Mouse (Mus musculus) lung, embryonic 16.5 days (tissue): ENCODE results near the gene Clec18a. TPM values are rescaled to one million over a fixed set of nuclear protein-coding genes. Genes with fewer than 3 reads are reported as not detected.

Experiments used
- ATAC-seq: fragments of 200-750 bp; cut with Nextera tagmentation; 2 replicates; pipeline ENCODE4 v1.8.0; 2017; ENCODE audit warnings: low read depth, mild to moderate bottlenecking, moderate library complexity
- H3K27ac ChIP-seq: fragments of 300-500 bp; sonication (generic); 2 replicates; pipeline ENCODE4 v1.5.1; 2014; ENCODE audit warnings: mild to moderate bottlenecking, control low read depth, low read length
- H3K27me3 ChIP-seq: fragments of 300-500 bp; sonication (generic); 2 replicates; pipeline ENCODE4 v1.6.1; 2014; ENCODE audit warnings: low read depth, low read length, mixed read lengths; ENCODE audit not compliant: control insufficient read depth, insufficient read depth
- H3K36me3 ChIP-seq: fragments of 300-500 bp; sonication (generic); 2 replicates; pipeline ENCODE4 v1.6.1; 2014; ENCODE audit warnings: low read length; ENCODE audit not compliant: control insufficient read depth, insufficient read depth
- H3K4me1 ChIP-seq: fragments of 300-500 bp; sonication (generic); replicated peaks from 2 replicates; pipeline ENCODE4 v1.6.1; 2014; ENCODE audit warnings: low read length, mixed read lengths; ENCODE audit not compliant: control insufficient read depth, insufficient read depth
- H3K4me2 ChIP-seq: fragments of 300-500 bp; sonication (generic); 2 replicates; pipeline ENCODE4 v1.6.1; 2014; ENCODE audit warnings: low read depth, low read length, control low read depth
- H3K4me3 ChIP-seq: fragments of 300-500 bp; sonication (generic); 2 replicates; pipeline ENCODE4 v1.5.1; 2014; ENCODE audit warnings: mild to moderate bottlenecking, low read length, control low read depth
- H3K9ac ChIP-seq: fragments of 300-500 bp; sonication (generic); 2 replicates; pipeline ENCODE4 v1.6.1; 2014; ENCODE audit warnings: low read length, control low read depth
- H3K9me3 ChIP-seq: fragments of 300-500 bp; sonication (generic); 2 replicates; pipeline ENCODE4 v1.6.1; 2016; ENCODE audit warnings: low read length; ENCODE audit not compliant: control insufficient read depth
- WGBS: fragments of 180-500 bp; shearing (Covaris S2); extraction: QIAGEN DNeasy Blood & Tissue Kit; methylation state at CpG from one replicate; pipeline ENCODE4 v1.1.7; 2014; 5-methylcytosine and 5-hydroxymethylcytosine counted together
- polyA plus RNA-seq: library from polyadenylated mRNA; unstranded; fragments of >200 nt; fragmentation: Nextera tagmentation; extraction: Ambion mirVana; gene quantifications from 2 replicates; pipeline ENCODE4 v1.2.1, GENCODE M21; 2015

Clec18a gene
- polyA plus RNA-seq, 1 experiment from 2014 or later: not detected

DNA sequence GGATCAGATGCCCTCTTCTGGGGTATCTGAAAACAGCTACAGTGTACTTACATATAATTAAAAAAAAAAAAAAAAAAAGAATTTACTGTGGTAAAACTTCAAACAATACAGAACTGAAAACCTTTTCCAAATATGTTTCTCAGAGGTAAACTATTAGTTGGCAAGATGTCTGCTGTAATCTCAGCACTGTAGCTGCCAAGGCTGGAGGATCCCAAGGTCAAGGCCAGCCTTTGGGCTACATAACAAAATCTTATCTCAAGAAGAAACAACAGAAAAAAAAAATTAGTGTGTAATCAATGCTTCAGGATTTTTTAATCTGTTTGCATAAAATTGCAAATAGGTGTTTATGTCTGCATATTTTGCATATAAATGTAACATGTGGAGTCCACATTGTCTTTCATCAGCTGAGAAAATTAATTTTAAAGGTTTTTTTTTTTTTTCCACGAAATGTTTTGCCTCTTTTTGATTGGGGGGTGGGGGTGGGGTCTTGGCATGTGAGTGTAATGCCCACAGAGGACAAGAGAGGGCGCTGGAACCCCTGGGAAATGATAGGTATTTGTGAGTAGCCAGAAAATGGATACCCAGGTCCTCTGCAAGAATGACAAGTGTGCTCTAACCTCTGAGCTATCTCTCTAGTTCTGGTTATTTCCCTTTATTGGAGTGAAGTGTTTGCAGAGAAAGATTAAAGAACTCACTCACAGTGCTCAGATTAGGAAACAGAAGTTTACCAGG lies 48.1 kb downstream of the Clec18a start:
- H3K27me3 ChIP-seq: no peaks in the 10 kb centered on the region
- H3K9ac ChIP-seq: no peak overlapping the region
- no peak overlapping the region for H3K4me2 ChIP-seq
- no peak overlapping the region for H3K4me3 ChIP-seq
- ATAC-seq: no peak
- no peaks in the 10 kb centered on the region for H3K9me3 ChIP-seq
- peaks cover 74% of the 10 kb centered on the region for H3K36me3 ChIP-seq
- WGBS: 39% methylated on average over 2 of the region's 2 CpGs
- H3K27ac ChIP-seq: no peak overlapping the region
- no peaks in the 10 kb centered on the region for H3K4me1 ChIP-seq

DNA sequence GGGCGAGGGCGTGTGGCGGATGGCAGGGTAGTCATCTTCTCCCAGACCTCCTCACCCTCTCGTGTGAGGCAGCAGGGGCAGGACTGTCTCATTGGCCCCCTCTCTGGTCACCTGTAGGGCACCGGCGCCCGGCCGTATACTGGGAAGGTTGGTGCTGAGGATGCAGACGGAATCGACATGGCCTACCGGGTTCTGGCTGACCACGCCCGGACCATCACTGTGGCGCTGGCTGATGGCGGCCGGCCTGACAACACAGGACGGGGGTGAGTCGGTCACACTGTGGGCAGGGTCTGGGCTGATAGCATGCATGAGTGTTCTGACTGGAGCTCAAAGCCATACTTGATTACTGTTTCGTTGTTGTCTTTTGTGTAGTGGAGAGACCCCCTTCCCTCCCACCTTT lies 49.7 kb downstream of the Clec18a start:
- no peak overlapping the region for H3K27ac ChIP-seq
- H3K9me3 ChIP-seq: no peaks in the 10 kb centered on the region
- H3K4me2 ChIP-seq: no peak overlapping the region
- no peaks in the 10 kb centered on the region for H3K4me1 ChIP-seq
- WGBS: 95% methylated on average over 19 of the region's 19 CpGs
- no peak for ATAC-seq
- H3K36me3 ChIP-seq: peaks cover 71% of the 10 kb centered on the region
- H3K9ac ChIP-seq: no peak overlapping the region
- no peaks in the 10 kb centered on the region for H3K27me3 ChIP-seq
- no peak overlapping the region for H3K4me3 ChIP-seq

DNA sequence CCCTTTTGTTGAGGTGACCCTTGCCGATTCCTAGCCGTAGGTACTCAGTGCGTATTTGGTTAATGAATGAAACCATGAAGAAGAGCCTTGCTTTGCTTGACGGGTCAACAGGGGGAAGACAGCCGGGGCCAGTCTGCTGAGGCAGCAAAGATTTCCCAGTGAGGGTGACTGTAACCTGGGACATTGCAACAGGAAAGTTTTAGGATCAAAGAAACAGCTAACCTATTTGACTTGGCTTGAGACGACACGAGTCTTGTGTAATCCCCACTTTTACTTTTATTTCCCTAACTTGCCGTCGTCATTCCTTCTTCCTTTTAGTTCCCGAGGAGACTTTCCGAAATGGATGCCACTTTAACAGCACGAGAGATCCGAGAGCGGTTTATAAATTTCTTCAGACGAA lies 55.6 kb downstream of the Clec18a start:
- WGBS: 92% methylated on average over 15 of the region's 15 CpGs
- Histone ChIP-seq H3K4me2 (no peak overlapping the region), H3K9me3 (no peaks in the 10 kb centered on the region), H3K9ac (no peak overlapping the region), H3K27me3 (no peaks in the 10 kb centered on the region; the same call in 1 of the 2 replicates), H3K4me3 (no peak overlapping the region), H3K36me3 (peaks cover 26% of the 10 kb centered on the region), H3K27ac (no peak overlapping the region), H3K4me1 (peaks cover 9% of the 10 kb centered on the region)
- no peak for ATAC-seq

DNA sequence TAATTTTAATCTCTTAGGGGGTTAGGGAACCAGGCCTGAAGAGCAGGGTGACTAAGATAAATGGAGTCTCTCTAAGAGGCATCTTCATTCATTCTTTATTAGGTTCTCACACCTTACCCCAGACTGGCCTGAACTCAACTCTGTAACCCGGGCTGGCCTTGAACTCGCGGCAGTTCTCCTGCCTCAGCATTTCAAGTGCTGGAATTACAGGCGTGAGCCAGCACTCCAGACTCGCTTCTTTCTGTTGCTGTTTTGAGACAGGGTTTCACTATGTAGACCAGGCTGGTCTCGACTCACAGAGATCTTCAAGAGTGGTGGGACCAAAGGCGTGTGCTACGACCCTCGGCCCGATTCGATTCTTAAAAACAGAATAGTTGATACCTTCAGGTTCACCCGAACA lies 58.0 kb downstream of the Clec18a start:
- WGBS: 10% methylated on average over 12 of the region's 12 CpGs

DNA sequence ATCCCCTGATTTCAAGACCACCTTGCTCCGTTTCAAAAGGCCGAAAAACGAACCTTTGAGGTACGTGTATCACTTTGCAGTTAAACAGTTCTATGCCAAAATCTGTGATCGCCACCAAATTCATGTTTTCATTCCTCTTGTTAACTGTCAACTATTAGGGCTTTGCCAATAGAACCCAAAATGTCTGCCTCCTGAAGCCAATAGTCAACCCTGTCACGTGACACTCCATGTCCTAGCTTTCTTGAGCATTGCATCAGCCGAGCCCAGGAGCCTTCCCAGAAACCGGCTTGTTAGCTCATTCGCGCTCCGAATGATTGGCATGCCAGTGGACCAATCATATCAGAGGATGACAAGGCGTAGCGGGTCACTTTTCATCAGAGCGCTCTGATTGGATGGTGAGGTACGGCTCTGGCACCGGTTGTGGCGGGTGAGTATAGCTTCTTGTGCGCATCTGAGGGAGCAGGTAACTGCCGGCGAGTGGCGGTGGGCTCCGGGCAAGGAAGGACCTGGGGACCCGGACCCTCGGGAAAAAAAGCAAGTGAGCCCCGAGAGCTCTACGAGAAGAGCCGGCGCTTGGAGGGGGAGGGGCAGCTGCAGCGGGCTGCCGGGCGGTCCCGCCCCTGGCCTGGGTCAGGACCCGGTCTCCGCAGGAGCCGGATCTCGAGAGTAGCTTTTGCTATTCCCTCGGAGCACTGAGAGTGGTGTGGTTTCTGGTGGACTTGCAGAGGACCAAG lies 58.6 kb downstream of the Clec18a start:
- H3K27ac ChIP-seq: peak overlapping the region; percentile 60
- peak; percentile 100 for ATAC-seq
- peak overlapping the region; percentile 67 for H3K9ac ChIP-seq
- peaks cover 9% of the 10 kb centered on the region for H3K4me1 ChIP-seq
- WGBS: 6% methylated on average over 37 of the region's 37 CpGs
- H3K4me2 ChIP-seq: peak overlapping the region; percentile 52
- peak overlapping the region; percentile 61 for H3K4me3 ChIP-seq
- peaks cover 12% of the 10 kb centered on the region for H3K36me3 ChIP-seq
- H3K27me3 ChIP-seq: no peaks in the 10 kb centered on the region; the same call in 1 of the 2 replicates
- H3K9me3 ChIP-seq: no peaks in the 10 kb centered on the region

More for the DNA sequence above, 58.0 kb downstream of the Clec18a start:
- Histone ChIP-seq H3K4me3 (peak overlapping the region; percentile 61), H3K9ac (peak overlapping the region; percentile 67), H3K9me3 (no peaks in the 10 kb centered on the region), H3K27ac (peak overlapping the region; percentile 60), H3K36me3 (peaks cover 12% of the 10 kb centered on the region), H3K27me3 (no peaks in the 10 kb centered on the region; the same call in 1 of the 2 replicates), H3K4me2 (peak overlapping the region; percentile 52), H3K4me1 (peaks cover 9% of the 10 kb centered on the region)
- no peak for ATAC-seq

DNA sequence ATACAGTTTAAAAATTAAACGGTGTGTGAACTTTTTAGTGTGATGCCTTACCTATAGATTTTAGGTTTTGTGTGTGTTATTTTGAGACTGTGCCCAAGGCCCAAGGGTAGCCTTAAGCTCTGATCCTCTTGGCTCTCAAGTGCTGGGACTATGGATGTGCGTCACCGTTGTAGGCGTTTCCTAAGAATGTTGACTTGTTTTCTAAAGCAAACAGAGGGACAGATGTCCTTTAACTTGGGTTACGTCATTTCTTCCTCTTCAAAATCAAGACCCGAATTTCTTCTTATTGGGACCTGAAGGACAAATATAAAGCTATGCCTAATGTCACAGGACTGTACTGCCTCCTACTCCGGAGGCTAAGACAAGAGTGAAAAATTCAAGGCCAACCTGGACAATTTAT lies 59.3 kb downstream of the Clec18a start, which contains the start of gene Aars:
TSS of gene Aars (plus strand) at position 229 of the 400 bp plus-strand sequence.
- H3K4me2 ChIP-seq: peak within 1 kb of the TSS; percentile 52
- H3K36me3 ChIP-seq: peaks cover 8% of the 10 kb centered on the region
- ATAC-seq: no peak
- H3K9ac ChIP-seq: peak within 1 kb of the TSS; percentile 67
- H3K27ac ChIP-seq: peak within 1 kb of the TSS; percentile 60
- WGBS: 92% methylated on average over 7 of the region's 7 CpGs
- H3K27me3 ChIP-seq: no peaks in the 10 kb centered on the region; the same call in 1 of the 2 replicates
- H3K9me3 ChIP-seq: no peaks in the 10 kb centered on the region
- peaks cover 14% of the 10 kb centered on the region for H3K4me1 ChIP-seq
- peak within 1 kb of the TSS; percentile 61 for H3K4me3 ChIP-seq

DNA sequence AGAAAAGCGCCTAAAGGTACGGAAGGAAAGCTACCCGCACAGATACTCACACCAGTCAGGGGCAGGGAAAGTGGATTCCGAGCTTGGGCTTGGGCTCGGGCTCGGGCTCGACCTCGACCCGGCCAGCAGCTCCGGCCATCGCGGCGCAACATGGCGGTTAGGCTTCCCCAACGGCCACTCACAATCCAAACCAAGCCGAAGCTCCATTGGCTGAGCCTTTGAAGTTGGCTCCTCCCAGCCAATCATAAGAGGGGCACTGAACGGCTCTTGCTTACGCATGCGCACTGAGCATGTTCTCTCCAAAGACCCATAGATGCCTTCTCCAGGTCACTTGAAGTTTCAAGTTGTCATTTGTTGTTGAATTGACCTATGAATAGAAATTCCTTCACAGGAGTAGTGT lies 60.7 kb downstream of the Clec18a start, which contains the start of gene Ddx19b:
TSS of gene Ddx19b (minus strand) at position 180 of the 400 bp plus-strand sequence.
- H3K27me3 ChIP-seq: no peaks in the 10 kb centered on the region; the same call in 1 of the 2 replicates
- H3K4me3 ChIP-seq: no peak within 1 kb of the TSS
- no peak for ATAC-seq
- H3K4me1 ChIP-seq: peaks cover 14% of the 10 kb centered on the region
- 94% methylated on average over 19 of the region's 19 CpGs for WGBS
- H3K4me2 ChIP-seq: no peak within 1 kb of the TSS
- H3K36me3 ChIP-seq: no peaks in the 10 kb centered on the region
- H3K9ac ChIP-seq: no peak within 1 kb of the TSS
- no peak within 1 kb of the TSS for H3K27ac ChIP-seq
- H3K9me3 ChIP-seq: no peaks in the 10 kb centered on the region

DNA sequence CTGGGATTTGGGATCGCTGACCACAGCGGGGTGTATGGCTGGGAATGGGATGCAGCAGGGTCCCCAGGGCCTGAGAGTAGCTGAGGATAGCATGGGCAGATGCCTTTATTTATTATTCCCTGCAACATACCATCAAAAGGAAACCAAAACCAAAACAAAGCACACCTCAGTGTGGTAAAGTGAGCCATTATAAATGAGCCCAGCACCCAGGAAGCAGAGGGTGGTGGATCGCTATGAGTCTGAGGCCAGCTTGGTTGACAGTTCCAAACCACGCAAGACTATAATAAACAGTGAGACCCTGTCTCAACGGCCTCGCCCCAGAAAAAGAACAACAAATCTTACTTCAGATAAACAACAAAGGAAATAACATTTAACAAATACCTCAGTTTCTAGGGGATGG lies 62.2 kb downstream of the Clec18a start:
- Histone ChIP-seq H3K9me3 (no peaks in the 10 kb centered on the region), H3K27me3 (no peaks in the 10 kb centered on the region; the same call in 1 of the 2 replicates), H3K9ac (no peak overlapping the region), H3K36me3 (no peaks in the 10 kb centered on the region), H3K4me3 (no peak overlapping the region), H3K4me1 (peaks cover 11% of the 10 kb centered on the region), H3K27ac (no peak overlapping the region), H3K4me2 (no peak overlapping the region)
- 74% methylated on average over 6 of the region's 6 CpGs for WGBS
- no peak for ATAC-seq

DNA sequence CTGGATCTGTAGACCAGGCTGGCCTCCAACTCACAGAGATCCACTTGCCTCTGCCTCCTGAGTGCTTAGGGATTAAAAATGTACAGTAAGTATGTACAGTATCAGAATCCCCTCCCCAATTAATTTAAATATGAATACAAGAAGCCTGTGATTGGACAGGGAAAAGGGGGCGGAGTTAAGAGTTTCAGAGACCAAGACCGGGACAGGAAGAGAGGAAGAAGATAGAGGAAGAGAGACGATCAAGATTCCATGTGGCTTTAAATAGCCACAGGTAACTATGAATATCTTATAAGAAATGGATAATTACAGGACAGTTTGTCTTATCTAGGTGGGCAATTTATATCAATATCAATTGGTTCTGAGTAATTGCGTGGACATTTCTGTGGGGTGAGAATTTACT lies 62.6 kb downstream of the Clec18a start:
- Histone ChIP-seq H3K9me3 (no peaks in the 10 kb centered on the region), H3K27me3 (no peaks in the 10 kb centered on the region; the same call in 1 of the 2 replicates), H3K4me3 (no peak overlapping the region), H3K4me1 (peaks cover 6% of the 10 kb centered on the region), H3K4me2 (no peak overlapping the region), H3K36me3 (no peaks in the 10 kb centered on the region), H3K27ac (no peak overlapping the region), H3K9ac (no peak overlapping the region)
- no peak for ATAC-seq
- WGBS: 45% methylated on average over 4 of the region's 4 CpGs
